Mouse (Mus musculus) forebrain, embryonic 13.5 days (tissue): Measurements from ENCODE around the gene Gnai1. TPM values are rescaled to one million over a fixed set of nuclear protein-coding genes. Genes with fewer than 3 reads are reported as not detected.

Source experiments
- ATAC-seq: fragments of 200-750 bp; cut with Nextera tagmentation; 2 replicates; pipeline ENCODE4 v1.8.0; 2017
- H3K27ac ChIP-seq: fragments of 300-500 bp; sonication (generic); 2 replicates; pipeline ENCODE4 v1.5.1; 2015; ENCODE audit warnings: inconsistent platforms, mild to moderate bottlenecking, moderate library complexity
- H3K27me3 ChIP-seq: fragments of 300-500 bp; sonication (generic); 2 replicates; pipeline ENCODE4 v1.6.1; 2015; ENCODE audit warnings: mild to moderate bottlenecking, inconsistent platforms
- H3K36me3 ChIP-seq: fragments of 300-500 bp; sonication (generic); 2 replicates; pipeline ENCODE4 v1.6.1; 2015; ENCODE audit warnings: mild to moderate bottlenecking, inconsistent platforms; ENCODE audit not compliant: poor library complexity, severe bottlenecking
- H3K4me1 ChIP-seq: fragments of 300-500 bp; sonication (generic); 2 replicates; pipeline ENCODE4 v1.6.1; 2015; ENCODE audit warnings: inconsistent platforms
- H3K4me2 ChIP-seq: fragments of 300-500 bp; sonication (generic); 2 replicates; pipeline ENCODE4 v1.6.1; 2015; ENCODE audit warnings: inconsistent platforms, mild to moderate bottlenecking, moderate library complexity
- H3K4me3 ChIP-seq: fragments of 300-500 bp; sonication (generic); 2 replicates; pipeline ENCODE4 v1.5.1; 2015; ENCODE audit warnings: mild to moderate bottlenecking, inconsistent platforms
- H3K9ac ChIP-seq: fragments of 300-500 bp; sonication (generic); 2 replicates; pipeline ENCODE4 v1.6.1; 2015; ENCODE audit warnings: mild to moderate bottlenecking, inconsistent platforms
- H3K9me3 ChIP-seq: fragments of 300-500 bp; sonication (generic); replicated peaks from 2 replicates; pipeline ENCODE4 v1.6.1; 2016; ENCODE audit warnings: inconsistent platforms
- WGBS: fragments of 180-500 bp; shearing (Covaris S2); methylation state at CpG from one replicate; pipeline ENCODE4 v1.1.7; 2015; 5-methylcytosine and 5-hydroxymethylcytosine counted together
- polyA plus RNA-seq: library from polyadenylated mRNA; unstranded; fragments of >200 nt; fragmentation: Nextera tagmentation; extraction: Ambion mirVana; gene quantifications from 2 replicates; pipeline ENCODE4 v1.2.1, GENCODE M21; 2015

Gene Gnai1
- polyA plus RNA-seq, 1 experiment from 2014 or later: 28.7 TPM

- H3K9me3 ChIP-seq: no peaks in the 10 kb centered on the region
- no peak overlapping the region for H3K4me2 ChIP-seq
- no peak overlapping the region for H3K4me3 ChIP-seq
- no peaks in the 10 kb centered on the region for H3K36me3 ChIP-seq
- H3K9ac ChIP-seq: no peak overlapping the region
- H3K27me3 ChIP-seq: no peaks in the 10 kb centered on the region
- no peak overlapping the region for H3K27ac ChIP-seq
- no peak for ATAC-seq
- no peaks in the 10 kb centered on the region for H3K4me1 ChIP-seq
- WGBS: 90% methylated on average over 5 of the region's 5 CpGs
These were observed 27.9 kb downstream of the Gnai1 start for GRCm38 (mm10) chr5:18332256-18332655.

- no peak overlapping the region for H3K4me2 ChIP-seq
- no peaks in the 10 kb centered on the region for H3K4me1 ChIP-seq
- H3K36me3 ChIP-seq: no peaks in the 10 kb centered on the region
- H3K27ac ChIP-seq: no peak overlapping the region
- no peaks in the 10 kb centered on the region for H3K27me3 ChIP-seq
- H3K4me3 ChIP-seq: no peak overlapping the region
- no peak for ATAC-seq
- H3K9ac ChIP-seq: no peak overlapping the region
- H3K9me3 ChIP-seq: no peaks in the 10 kb centered on the region
- WGBS: 72% methylated on average over 8 of the region's 8 CpGs
These were observed 29.4 kb downstream of the Gnai1 start for GRCm38 (mm10) chr5:18330726-18331125.

- Histone ChIP-seq H3K4me1 (no peaks in the 10 kb centered on the region), H3K36me3 (no peaks in the 10 kb centered on the region), H3K9ac (no peak overlapping the region), H3K27ac (no peak overlapping the region), H3K9me3 (no peaks in the 10 kb centered on the region), H3K4me3 (no peak overlapping the region), H3K27me3 (no peaks in the 10 kb centered on the region), H3K4me2 (no peak overlapping the region)
- WGBS: 77% methylated on average over 6 of the region's 6 CpGs
- no peak for ATAC-seq
These were observed 34.0 kb downstream of the Gnai1 start for GRCm38 (mm10) chr5:18326159-18326558.

DNA sequence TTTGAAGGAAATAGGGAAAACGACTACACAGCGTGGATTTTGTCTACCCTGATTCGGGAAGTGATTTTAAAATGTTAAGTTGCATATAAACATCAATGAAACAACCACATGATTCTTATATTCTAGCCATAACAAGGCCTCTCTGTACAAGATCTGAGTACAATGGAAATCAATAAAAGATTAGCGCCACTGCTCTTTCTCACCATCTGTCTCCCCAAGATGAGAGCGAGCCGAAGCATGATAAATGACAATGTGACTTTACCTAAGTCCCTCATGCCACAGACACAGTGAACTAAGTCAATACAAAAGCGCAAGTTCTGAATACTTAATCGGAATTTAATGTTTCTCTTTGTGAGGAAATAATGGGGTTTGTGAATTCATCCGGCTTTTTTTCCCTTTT, 36.6 kb downstream of the Gnai1 start:
- no peaks in the 10 kb centered on the region for H3K36me3 ChIP-seq
- no peak overlapping the region for H3K4me3 ChIP-seq
- no peak overlapping the region for H3K9ac ChIP-seq
- no peaks in the 10 kb centered on the region for H3K27me3 ChIP-seq
- no peak overlapping the region for H3K4me2 ChIP-seq
- H3K27ac ChIP-seq: no peak overlapping the region
- no peak for ATAC-seq
- H3K9me3 ChIP-seq: peaks cover 4% of the 10 kb centered on the region; the same call in 1 of the 2 replicates
- H3K4me1 ChIP-seq: no peaks in the 10 kb centered on the region
- WGBS: 83% methylated on average over 9 of the region's 9 CpGs

- Histone ChIP-seq H3K27ac (no peak overlapping the region), H3K36me3 (no peaks in the 10 kb centered on the region), H3K9me3 (peaks cover 4% of the 10 kb centered on the region; the same call in 1 of the 2 replicates), H3K4me3 (no peak overlapping the region), H3K27me3 (no peaks in the 10 kb centered on the region), H3K4me2 (no peak overlapping the region), H3K4me1 (no peaks in the 10 kb centered on the region), H3K9ac (no peak overlapping the region)
- ATAC-seq: 0 out of 2 replicates have a peak, but pooled peaks have one; percentile 38
- WGBS: 89% methylated on average over 3 of the region's 3 CpGs
These were observed 38.5 kb downstream of the Gnai1 start for GRCm38 (mm10) chr5:18321661-18322060.

GRCm38 (mm10) chr5:18318846-18319245, 41.3 kb downstream of the Gnai1 start:
- Histone ChIP-seq H3K9me3 (peaks cover 4% of the 10 kb centered on the region; the same call in 1 of the 2 replicates), H3K36me3 (no peaks in the 10 kb centered on the region), H3K4me3 (no peak overlapping the region), H3K4me1 (no peaks in the 10 kb centered on the region), H3K4me2 (no peak overlapping the region), H3K9ac (no peak overlapping the region), H3K27me3 (no peaks in the 10 kb centered on the region), H3K27ac (no peak overlapping the region)
- peak; percentile 19; the same call in 1 of the 2 replicates for ATAC-seq
- 85% methylated on average over 4 of the region's 4 CpGs for WGBS

GRCm38 (mm10) chr5:18307229-18307804, 52.8 kb downstream of the Gnai1 start:
- no peaks in the 10 kb centered on the region for H3K36me3 ChIP-seq
- WGBS: 91% methylated on average over 1 of the region's 1 CpGs
- H3K4me2 ChIP-seq: no peak overlapping the region
- no peak overlapping the region for H3K4me3 ChIP-seq
- no peak overlapping the region for H3K27ac ChIP-seq
- no peaks in the 10 kb centered on the region for H3K27me3 ChIP-seq
- ATAC-seq: no peak
- no peaks in the 10 kb centered on the region for H3K9me3 ChIP-seq
- H3K4me1 ChIP-seq: no peaks in the 10 kb centered on the region
- H3K9ac ChIP-seq: no peak overlapping the region

- no peak for ATAC-seq
- no peak overlapping the region for H3K9ac ChIP-seq
- H3K4me2 ChIP-seq: no peak overlapping the region
- no peaks in the 10 kb centered on the region for H3K36me3 ChIP-seq
- WGBS: 90% methylated on average over 2 of the region's 2 CpGs
- no peaks in the 10 kb centered on the region for H3K27me3 ChIP-seq
- no peaks in the 10 kb centered on the region for H3K9me3 ChIP-seq
- no peak overlapping the region for H3K27ac ChIP-seq
- no peak overlapping the region for H3K4me3 ChIP-seq
- H3K4me1 ChIP-seq: no peaks in the 10 kb centered on the region
These were observed 63.6 kb downstream of the Gnai1 start for GRCm38 (mm10) chr5:18296584-18296983.

DNA sequence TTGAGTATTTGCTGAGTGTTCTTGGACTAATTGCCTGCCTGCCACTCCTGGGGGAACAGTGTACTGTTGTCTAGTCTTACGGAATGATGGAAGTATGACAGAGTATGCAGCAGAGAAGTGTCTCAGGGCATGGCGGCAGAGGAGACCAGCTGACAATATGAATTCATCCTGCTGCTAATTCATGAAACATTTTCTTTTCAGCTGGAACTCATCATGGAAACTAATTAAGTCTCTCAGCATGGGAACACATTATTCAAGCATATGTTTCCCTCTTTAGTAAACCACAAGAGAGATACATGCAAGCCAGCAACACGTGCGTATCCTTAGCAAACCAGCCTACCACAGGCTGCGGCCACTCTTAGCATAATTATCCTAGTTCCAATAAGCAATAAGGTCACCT, 67.4 kb downstream of the Gnai1 start:
- no peak overlapping the region for H3K4me2 ChIP-seq
- H3K4me1 ChIP-seq: peaks cover 11% of the 10 kb centered on the region
- ATAC-seq: peak; percentile 70
- H3K9me3 ChIP-seq: no peaks in the 10 kb centered on the region
- no peak overlapping the region for H3K9ac ChIP-seq
- H3K27ac ChIP-seq: no peak overlapping the region
- 0 out of 2 replicates have a peak, but pooled peaks cover 2% of the 10 kb centered on the region for H3K36me3 ChIP-seq
- 57% methylated on average over 5 of the region's 5 CpGs for WGBS
- H3K27me3 ChIP-seq: no peaks in the 10 kb centered on the region
- no peak overlapping the region for H3K4me3 ChIP-seq

- Histone ChIP-seq H3K4me3 (no peak overlapping the region), H3K27me3 (no peaks in the 10 kb centered on the region), H3K9ac (no peak overlapping the region), H3K4me2 (no peak overlapping the region), H3K9me3 (0 out of 2 replicates have a peak, but pooled peaks cover 2% of the 10 kb centered on the region), H3K4me1 (peaks cover 11% of the 10 kb centered on the region), H3K27ac (peak overlapping the region; percentile 1; the same call in 1 of the 2 replicates), H3K36me3 (peaks cover 15% of the 10 kb centered on the region)
- peak; percentile 36; the same call in 1 of the 2 replicates for ATAC-seq
- WGBS: 10% methylated on average over 4 of the region's 4 CpGs
These were observed 70.6 kb downstream of the Gnai1 start for GRCm38 (mm10) chr5:18289530-18289929.

- ATAC-seq: peak; percentile 71
- 65% methylated on average over 7 of the region's 7 CpGs for WGBS
- H3K4me1 ChIP-seq: peaks cover 11% of the 10 kb centered on the region
- H3K27ac ChIP-seq: no peak overlapping the region
- H3K9me3 ChIP-seq: 0 out of 2 replicates have a peak, but pooled peaks cover 2% of the 10 kb centered on the region
- no peak overlapping the region for H3K4me3 ChIP-seq
- no peaks in the 10 kb centered on the region for H3K27me3 ChIP-seq
- no peak overlapping the region for H3K9ac ChIP-seq
- H3K36me3 ChIP-seq: peaks cover 15% of the 10 kb centered on the region
- no peak overlapping the region for H3K4me2 ChIP-seq
These were observed 71.5 kb downstream of the Gnai1 start for GRCm38 (mm10) chr5:18288694-18289093.

DNA sequence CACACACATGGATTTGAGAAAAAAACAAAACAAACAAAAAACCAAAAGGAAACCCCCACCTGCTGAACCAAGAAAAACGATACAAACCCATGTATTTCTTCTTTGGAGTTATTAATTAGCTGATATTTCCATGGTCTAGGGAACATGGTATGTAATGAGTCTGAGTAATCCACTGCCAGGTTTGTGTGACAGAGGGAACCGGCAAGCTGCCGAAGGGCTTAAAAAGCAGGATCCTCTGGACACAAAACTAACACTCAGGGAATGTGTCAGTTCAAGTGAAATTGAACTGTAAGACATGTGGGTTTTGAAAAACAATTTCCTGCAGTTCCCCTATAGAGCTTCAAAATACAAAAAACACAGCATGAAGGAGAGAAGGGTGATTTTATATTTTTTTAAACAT, 72.1 kb downstream of the Gnai1 start:
- WGBS: 74% methylated on average over 3 of the region's 3 CpGs

GRCm38 (mm10) chr5:18282095-18282494, 78.1 kb downstream of the Gnai1 start:
- no peak for ATAC-seq
- Histone ChIP-seq H3K36me3 (peaks cover 8% of the 10 kb centered on the region), H3K4me1 (no peaks in the 10 kb centered on the region), H3K27ac (no peak overlapping the region), H3K4me2 (no peak overlapping the region), H3K27me3 (no peaks in the 10 kb centered on the region), H3K4me3 (no peak overlapping the region), H3K9me3 (0 out of 2 replicates have a peak, but pooled peaks cover 2% of the 10 kb centered on the region), H3K9ac (no peak overlapping the region)
- 90% methylated on average over 3 of the region's 3 CpGs for WGBS

More for the DNA sequence above, 72.1 kb downstream of the Gnai1 start:
- Histone ChIP-seq H3K9ac (no peak overlapping the region), H3K4me2 (no peak overlapping the region), H3K4me3 (no peak overlapping the region), H3K27ac (no peak overlapping the region), H3K4me1 (peaks cover 11% of the 10 kb centered on the region), H3K9me3 (0 out of 2 replicates have a peak, but pooled peaks cover 2% of the 10 kb centered on the region), H3K27me3 (no peaks in the 10 kb centered on the region), H3K36me3 (peaks cover 15% of the 10 kb centered on the region)
- no peak for ATAC-seq
